9 mouse cellular contexts compared by ENCODE assay signal in genomic region chr1:60920493-60921355, GRCm38 (mm10). TPM values are rescaled to one million over a fixed set of nuclear protein-coding genes. Genes with fewer than 3 reads are reported as not detected.
DNase-seq lines count a peak whose midpoint lies in the region; ATAC-seq and TF ChIP-seq lines count a peak whose summit lies in the region.
"Had no signal": no experiment of that assay in that cellular context is flagged by ENCODE, and none has a peak within 500 bp of the region (broad histone marks: within the 10 kb centered on the region; RNA-seq: fewer than 3 reads in every experiment).

No protein-coding gene starts in this region.

- peak; percentile 6 to 22 for DNase-seq in kidney, postnatal 4 days
- DNase-seq in kidney, adult 2 months = no peak
- peak; percentile 34 for DNase-seq in Muller cell, postnatal 12 days (ENCODE audit: inconsistent ontology term)
- peak; percentile 39 for DNase-seq in embryo, embryonic 10.5 days (ENCODE audit: low spot score)
- DNase-seq in thymus, postnatal 14 days = no peak

- TF ChIP-seq CTCF in kidney, adult 2 months (conservative IDR thresholded peaks at IDR 0.05; ENCODE audit: insufficient read depth, insufficient read length, low read depth, low read length) = no peak

- no peaks in the 10 kb centered on the region for H3K36me3 ChIP-seq in kidney, adult 2 months (ENCODE audit: control insufficient read depth, insufficient read depth, low read length)
- no peaks in the 10 kb centered on the region for H3K36me3 ChIP-seq in midbrain, embryonic 16.5 days (ENCODE audit: control insufficient read depth, insufficient read depth, low read length)

- no peak for TF ChIP-seq POLR2A in kidney, adult 2 months (IDR thresholded peaks at IDR 0.05; ENCODE audit: low read depth, low read length)

- H3K4me2 ChIP-seq in midbrain, embryonic 16.5 days (ENCODE audit: low read length) = no peak overlapping the region

- H3K4me3 ChIP-seq in kidney, adult 2 months (ENCODE audit: insufficient read depth, low read depth, low read length) = no peak overlapping the region
- no peak overlapping the region for H3K4me3 ChIP-seq in midbrain, embryonic 16.5 days (ENCODE audit: low read depth, low read length)

- 75% methylated on average over 24 of the region's 24 CpGs for WGBS in kidney, adult 2 months
- 75% methylated on average over 24 of the region's 24 CpGs for WGBS in midbrain, embryonic 16.5 days

- H3K27ac ChIP-seq in kidney, adult 2 months (ENCODE audit: insufficient read depth, low read depth, low read length) = no peak overlapping the region
- no peak overlapping the region; the same call in 1 of the 2 replicates for H3K27ac ChIP-seq in midbrain, embryonic 16.5 days (ENCODE audit: low read length)

- H3K9me3 ChIP-seq in midbrain, embryonic 16.5 days (replicated peaks; ENCODE audit: control insufficient read depth, low read length, poor library complexity, severe bottlenecking) = no peaks in the 10 kb centered on the region

- no peak overlapping the region for H3K9ac ChIP-seq in midbrain, embryonic 16.5 days (ENCODE audit: low read depth, low read length)

- H3K27me3 ChIP-seq in kidney, adult 2 months (replicated peaks; ENCODE audit: control insufficient read depth, insufficient read depth, low read length) = no peaks in the 10 kb centered on the region; the same call in 1 of the 2 replicates
- H3K27me3 ChIP-seq in midbrain, embryonic 16.5 days (ENCODE audit: control insufficient read depth, insufficient read depth, low read depth, low read length) = no peaks in the 10 kb centered on the region

- H3K4me1 ChIP-seq in kidney, adult 2 months (ENCODE audit: control insufficient read depth, insufficient read depth, low read length) = no peaks in the 10 kb centered on the region
- H3K4me1 ChIP-seq in midbrain, embryonic 16.5 days (ENCODE audit: control insufficient read depth, insufficient read depth, low read length) = peaks cover 8% of the 10 kb centered on the region

- peak; percentile 67 for ATAC-seq in midbrain, embryonic 16.5 days
- no peak for ATAC-seq in megakaryocyte, adult 5-6 weeks (ENCODE audit: poor library complexity, severe bottlenecking)

RNA-seq across cellular contexts. Expression of gene Ctla4, which starts 33.9 kb away (rescaled TPM):
- 0.27 TPM in 1 of 2 replicates, not detected in the other for polyA plus RNA-seq in kidney, adult 2 months (2012; rRNA removed)
- not detected in 2 replicates for polyA plus RNA-seq in midbrain, embryonic 16.5 days (2015; fragmentation: Nextera tagmentation; extraction: Ambion mirVana)
- total RNA-seq in megakaryocyte, adult 5-6 weeks (2015) = 0.16 TPM in 1 of 2 replicates, not detected in the other
- 0.44 and 0.65 TPM in 2 replicates for total RNA-seq in megakaryocyte, adult 5-6 weeks (2017)
- total RNA-seq: liver, adult 2 months had no signal
- polyA plus RNA-seq: gonadal fat pad, adult 2 months; liver, adult 2 months had no signal

RNA-seq across cellular contexts. Expression of gene Icos, which starts 57.0 kb away (rescaled TPM):
- polyA plus RNA-seq in kidney, adult 2 months (2012; rRNA removed) = 0.10 and 0.39 TPM in 2 replicates
- polyA plus RNA-seq in midbrain, embryonic 16.5 days (2015; fragmentation: Nextera tagmentation; extraction: Ambion mirVana) = 0.05 TPM in 1 of 2 replicates, not detected in the other
- 0.52 and 1.2 TPM in 2 replicates for total RNA-seq in megakaryocyte, adult 5-6 weeks (2015)
- 0.18 and 1.5 TPM in 2 replicates for total RNA-seq in megakaryocyte, adult 5-6 weeks (2017)

Comparison
In these comparisons a context has a peak if more than half of its experiments do, and no peak if none do; other contexts are left out.
1. DNase-seq: peak in kidney, postnatal 4 days (2 of 2), Muller cell, postnatal 12 days (single experiment) and embryo, embryonic 10.5 days (single experiment); none in kidney, adult 2 months (single experiment) and thymus, postnatal 14 days (single experiment).